Mouse (Mus musculus): ENCODE results near the gene Sh3bgrl2. TPM values are rescaled to one million over a fixed set of nuclear protein-coding genes. Genes with fewer than 3 reads are reported as not detected.

Gene Sh3bgrl2
- polyA plus RNA-seq, 1 experiment from 2014 or later: 10.5 TPM

DNA sequence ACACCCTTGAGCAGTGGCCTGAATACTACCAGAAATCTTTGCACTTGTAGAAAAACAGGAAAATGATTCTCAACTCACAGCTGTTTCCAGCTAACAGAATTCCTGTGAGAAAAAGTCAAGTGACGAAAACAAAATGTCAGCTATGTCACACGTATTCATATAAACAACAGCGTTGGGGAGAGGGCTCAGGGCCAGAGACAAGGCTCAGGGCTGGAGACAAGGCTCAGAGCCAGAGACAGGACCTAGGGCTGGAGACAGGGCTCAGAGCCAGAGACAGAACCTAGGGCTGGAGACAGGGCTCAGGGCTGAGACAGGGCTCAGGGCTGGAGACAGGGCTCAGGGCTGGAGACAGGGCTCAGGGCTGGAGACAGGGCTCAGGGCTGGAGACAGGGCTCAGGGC is 139.8 kb downstream of the Sh3bgrl2 start:
- no peaks in the 10 kb centered on the region for H3K9me3 ChIP-seq (ENCODE audit: control insufficient read depth, low read length)
- H3K27me3 ChIP-seq (ENCODE audit: control insufficient read depth, insufficient read depth, low read length): no peaks in the 10 kb centered on the region
- no peak overlapping the region for H3K4me3 ChIP-seq (ENCODE audit: low read depth, low read length)
- H3K4me2 ChIP-seq (ENCODE audit: low read depth): no peak overlapping the region
- ATAC-seq (ENCODE audit: insufficient read depth, low FRiP score, low TSS enrichment) (no peak), DNase-seq (ENCODE audit: low spot score) (no peak)
- no peaks in the 10 kb centered on the region for H3K36me3 ChIP-seq (ENCODE audit: control insufficient read depth, insufficient read depth, low read length)
- H3K4me1 ChIP-seq (ENCODE audit: control insufficient read depth, insufficient read depth, low read length): peaks cover 5% of the 10 kb centered on the region; the same call in 1 of the 2 replicates
- H3K9ac ChIP-seq (ENCODE audit: low read length): no peak overlapping the region
- H3K27ac ChIP-seq (ENCODE audit: low read depth, low read length): no peak overlapping the region
- WGBS: 81% methylated on average over 3 of the region's 3 CpGs

Other genes with a start within 250 kb of the Sh3bgrl2 start
- gene Lca5, start 107.2 kb upstream of the Sh3bgrl2 start, polyA plus RNA-seq (2014; fragmentation: Nextera tagmentation; extraction: Ambion mirVana): 21.9 and 24.2 TPM in 2 replicates